Mouse (Mus musculus) midbrain, embryonic 15.5 days (tissue): ENCODE measurements at regions not wholly inside any gene's neighbourhood (a gene's known extent, or its start where the extent isn't known, plus 50 kb on each side); places are given as distances from the start of the nearest gene placed in this dataset.
A peak's percentile ranks its signal among the peaks of the same experiment; 100 is the strongest.

ENCODE experiments used
- ATAC-seq: fragments of 200-750 bp; cut with Nextera tagmentation; replicated peaks from 2 replicates; pipeline ENCODE4 v1.8.0; 2017; ENCODE audit warnings: moderate TSS enrichment
- H3K27ac ChIP-seq: fragments of 300-500 bp; sonication (generic); 2 replicates; pipeline ENCODE4 v1.5.1; 2015; ENCODE audit warnings: mild to moderate bottlenecking, inconsistent platforms
- H3K27me3 ChIP-seq: fragments of 300-500 bp; sonication (generic); replicated peaks from 2 replicates; pipeline ENCODE4 v1.6.1; 2015; ENCODE audit warnings: inconsistent platforms
- H3K36me3 ChIP-seq: fragments of 300-500 bp; sonication (generic); replicated peaks from 2 replicates; pipeline ENCODE4 v1.6.1; 2015; ENCODE audit warnings: inconsistent platforms
- H3K4me1 ChIP-seq: fragments of 300-500 bp; sonication (generic); 2 replicates; pipeline ENCODE4 v1.6.1; 2015; ENCODE audit warnings: inconsistent platforms
- H3K4me2 ChIP-seq: fragments of 300-500 bp; sonication (generic); 2 replicates; pipeline ENCODE4 v1.6.1; 2015; ENCODE audit warnings: inconsistent platforms, mild to moderate bottlenecking, moderate library complexity
- H3K4me3 ChIP-seq: fragments of 300-500 bp; sonication (generic); 2 replicates; pipeline ENCODE4 v1.5.1; 2015; ENCODE audit warnings: mild to moderate bottlenecking, inconsistent platforms
- H3K9ac ChIP-seq: fragments of 300-500 bp; sonication (generic); 2 replicates; pipeline ENCODE4 v1.6.1; 2015; ENCODE audit warnings: mild to moderate bottlenecking, inconsistent platforms
- H3K9me3 ChIP-seq: fragments of 300-500 bp; sonication (generic); 2 replicates; pipeline ENCODE4 v1.6.1; 2016; ENCODE audit warnings: inconsistent platforms
- WGBS: fragments of 180-500 bp; shearing (Covaris S2); methylation state at CpG from one replicate; pipeline ENCODE4 v1.1.7; 2015; ENCODE audit warnings: mixed read lengths; 5-methylcytosine and 5-hydroxymethylcytosine counted together

DNA sequence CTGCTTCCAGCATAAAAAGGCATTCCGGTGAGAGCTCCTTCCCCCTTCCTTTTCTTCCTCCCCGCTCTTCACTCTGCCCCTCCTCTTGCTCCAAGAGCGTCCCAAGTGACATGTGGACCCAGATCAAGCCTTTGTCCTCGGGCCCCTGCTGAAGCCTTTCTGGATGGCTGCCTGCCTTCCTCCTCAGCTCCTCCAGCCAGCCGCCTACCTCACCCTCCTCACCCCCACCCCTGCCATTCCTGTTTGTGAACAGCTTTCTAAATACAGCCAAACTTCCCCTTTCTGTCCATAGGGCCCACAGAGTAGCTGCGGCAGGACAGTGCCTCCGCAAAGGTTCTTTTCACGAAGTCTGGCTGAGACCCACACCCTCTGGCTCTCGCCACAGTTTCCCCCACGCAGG, 87.2 kb downstream of the Zfp36l2 start:
- WGBS = 30% methylated on average over 10 of the region's 10 CpGs
- no peak overlapping the region for H3K9ac ChIP-seq
- H3K4me1 ChIP-seq = peaks cover 14% of the 10 kb centered on the region
- no peaks in the 10 kb centered on the region for H3K27me3 ChIP-seq
- H3K36me3 ChIP-seq = no peaks in the 10 kb centered on the region
- no peak overlapping the region for H3K4me2 ChIP-seq
- no peak for ATAC-seq
- H3K4me3 ChIP-seq = no peak overlapping the region
- H3K9me3 ChIP-seq = no peaks in the 10 kb centered on the region
- no peak overlapping the region for H3K27ac ChIP-seq

DNA sequence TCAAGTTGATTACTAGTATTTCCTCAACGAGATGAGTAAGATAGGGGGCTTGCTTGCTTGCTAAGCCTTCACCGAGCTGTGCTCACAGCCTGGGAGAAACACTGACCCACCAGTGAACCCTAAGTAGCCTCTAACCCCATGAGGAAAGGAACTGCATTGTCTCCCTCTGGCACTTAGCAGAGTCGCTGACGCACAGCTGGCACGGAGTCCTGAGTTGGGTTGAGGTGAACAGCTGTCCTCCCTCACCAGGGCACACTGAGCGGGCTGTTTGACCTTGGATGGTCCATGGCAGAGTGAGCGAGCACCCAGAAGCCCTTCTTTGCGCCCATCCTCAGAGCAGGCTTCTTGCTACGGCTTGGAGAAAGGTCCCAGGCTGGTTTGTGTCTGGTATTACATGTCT, 88.0 kb downstream of the Zfp36l2 start:
- H3K36me3 ChIP-seq = no peaks in the 10 kb centered on the region
- WGBS = 92% methylated on average over 9 of the region's 9 CpGs
- no peak overlapping the region for H3K9ac ChIP-seq
- H3K4me1 ChIP-seq = peaks cover 14% of the 10 kb centered on the region
- H3K4me3 ChIP-seq = no peak overlapping the region
- H3K27me3 ChIP-seq = no peaks in the 10 kb centered on the region
- H3K4me2 ChIP-seq = no peak overlapping the region
- no peaks in the 10 kb centered on the region for H3K9me3 ChIP-seq
- no peak for ATAC-seq
- no peak overlapping the region for H3K27ac ChIP-seq

DNA sequence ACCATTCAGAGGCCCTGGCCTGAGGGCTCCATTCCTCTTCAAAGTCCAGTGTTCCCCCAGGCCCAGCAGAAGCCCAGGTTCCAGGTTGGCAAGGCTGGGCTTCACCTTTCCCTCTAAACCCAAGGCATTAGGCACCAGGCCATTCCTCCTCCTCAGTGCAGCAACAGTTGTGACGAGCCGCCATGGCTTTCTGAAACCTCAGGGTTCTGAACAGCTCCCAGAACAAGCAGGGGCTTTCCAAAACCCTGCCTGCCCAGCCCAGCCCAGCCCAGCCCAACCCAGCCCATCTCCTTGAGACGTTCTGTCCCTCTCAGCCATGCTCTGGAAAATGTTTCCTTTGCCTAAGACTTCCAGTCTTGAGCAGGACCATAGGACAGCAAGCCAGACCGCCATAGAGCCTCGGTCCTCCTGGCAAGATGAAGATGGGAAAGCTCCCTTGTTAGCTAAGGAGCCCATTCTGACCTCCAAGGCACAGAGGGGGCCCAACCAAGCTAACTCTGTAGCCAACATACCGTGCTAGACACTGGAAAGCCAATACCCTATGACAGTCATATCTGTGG, 89.8 kb downstream of the Zfp36l2 start:
- Histone ChIP-seq H3K27ac (no peak overlapping the region), H3K27me3 (no peaks in the 10 kb centered on the region), H3K4me1 (peaks cover 14% of the 10 kb centered on the region), H3K9ac (no peak overlapping the region), H3K4me2 (no peak overlapping the region), H3K9me3 (no peaks in the 10 kb centered on the region), H3K36me3 (no peaks in the 10 kb centered on the region), H3K4me3 (no peak overlapping the region)
- no peak for ATAC-seq
- WGBS = 92% methylated on average over 6 of the region's 6 CpGs

DNA sequence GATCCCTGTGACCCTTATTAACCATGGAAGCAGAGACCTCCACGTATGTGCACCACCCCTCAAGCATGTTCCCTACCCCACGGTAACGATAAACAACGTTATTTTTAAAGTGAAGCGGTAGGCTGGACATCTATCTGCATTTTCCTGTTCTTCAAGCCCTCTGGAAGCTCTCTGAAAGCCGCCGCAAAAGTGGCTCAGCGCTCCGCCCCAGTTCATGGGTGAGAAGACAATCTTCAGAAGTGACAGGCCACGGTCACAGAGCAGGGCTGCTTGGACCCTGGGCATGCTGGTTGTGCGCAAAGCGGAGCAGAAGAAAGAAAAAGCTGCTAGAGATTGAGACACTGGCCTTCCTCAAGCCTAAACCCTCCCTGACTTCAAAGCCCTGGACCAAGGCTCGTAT, 90.5 kb downstream of the Zfp36l2 start:
- 35% methylated on average over 13 of the region's 13 CpGs for WGBS
- H3K4me1 ChIP-seq = peaks cover 14% of the 10 kb centered on the region
- no peak overlapping the region for H3K9ac ChIP-seq
- H3K4me3 ChIP-seq = no peak overlapping the region
- no peaks in the 10 kb centered on the region for H3K9me3 ChIP-seq
- peak overlapping the region; percentile 75 for H3K27ac ChIP-seq
- peak overlapping the region; percentile 70; the same call in 1 of the 2 replicates for H3K4me2 ChIP-seq
- no peaks in the 10 kb centered on the region for H3K27me3 ChIP-seq
- H3K36me3 ChIP-seq = no peaks in the 10 kb centered on the region
- no peak for ATAC-seq

DNA sequence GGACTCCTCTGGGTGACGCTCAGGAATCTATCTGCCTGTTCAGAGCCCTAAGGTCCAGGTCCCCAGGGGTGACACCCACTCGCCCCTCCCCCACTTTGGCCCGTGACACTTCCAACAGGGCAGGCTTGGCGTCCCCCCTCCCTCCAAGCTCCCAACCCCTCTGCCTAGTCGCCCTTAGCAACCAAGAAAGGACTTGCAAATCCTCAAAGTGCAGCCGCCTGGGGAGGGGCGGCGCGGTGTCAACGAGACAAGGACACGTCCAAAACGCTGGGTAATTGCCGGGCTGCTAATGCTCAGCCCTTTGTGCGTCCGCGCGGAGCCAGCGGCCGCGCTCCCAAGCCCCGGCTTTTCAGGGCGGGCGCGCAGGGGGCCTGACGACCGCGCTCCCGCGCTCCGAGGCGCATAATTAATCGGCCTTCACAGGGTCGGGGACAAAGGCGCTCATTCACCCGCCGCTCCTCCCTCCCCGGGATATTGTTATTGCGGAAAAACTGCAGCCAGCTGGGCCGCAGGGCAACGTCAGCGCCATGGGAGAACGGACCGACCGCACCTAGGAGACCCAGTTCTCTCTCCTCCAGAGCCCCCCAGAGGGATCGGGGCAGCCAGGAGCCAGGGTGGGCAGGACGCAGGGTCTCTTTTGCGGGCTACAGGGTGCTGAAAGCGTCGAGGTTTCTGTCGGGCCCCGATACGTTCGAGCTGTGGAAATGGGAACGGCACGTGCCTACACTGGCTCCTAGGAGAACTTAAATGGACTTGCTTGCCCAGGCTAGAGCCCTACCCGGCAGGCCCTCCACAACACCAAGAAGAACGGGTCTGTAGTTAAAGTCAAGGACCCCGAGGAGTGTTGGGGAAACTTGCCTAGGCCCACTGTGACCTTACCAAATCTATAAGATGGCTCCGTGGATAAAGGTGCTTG, 91.1 kb downstream of the Zfp36l2 start:
- H3K4me2 ChIP-seq = peak overlapping the region; percentile 70
- no peaks in the 10 kb centered on the region for H3K36me3 ChIP-seq
- H3K27ac ChIP-seq = peak overlapping the region; percentile 75
- ATAC-seq = peak; percentile 90
- under 1% methylated on average over 59 of the region's 59 CpGs for WGBS
- H3K4me1 ChIP-seq = peaks cover 14% of the 10 kb centered on the region
- no peaks in the 10 kb centered on the region for H3K27me3 ChIP-seq
- no peaks in the 10 kb centered on the region for H3K9me3 ChIP-seq
- H3K9ac ChIP-seq = peak overlapping the region; percentile 47
- peak overlapping the region; percentile 39 for H3K4me3 ChIP-seq

DNA sequence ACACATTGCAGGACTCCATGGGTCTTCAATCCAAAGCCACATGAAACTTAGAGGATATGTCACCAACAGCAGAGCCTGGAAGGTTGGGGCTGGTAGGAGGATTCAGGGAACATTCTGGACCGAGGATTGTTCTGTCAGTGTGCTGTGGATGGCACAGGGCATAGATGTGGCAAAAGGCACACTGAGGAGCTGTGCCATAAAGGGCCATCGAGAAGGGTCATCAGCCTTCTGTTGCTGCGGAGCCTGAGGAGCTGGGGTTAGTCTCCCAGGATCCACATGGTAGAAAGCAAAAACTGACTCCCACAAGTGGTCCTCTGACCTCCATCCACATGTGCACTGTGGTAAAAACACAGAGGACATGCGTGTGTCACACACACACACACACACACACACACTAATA, 91.9 kb downstream of the Zfp36l2 start:
- Histone ChIP-seq H3K36me3 (no peaks in the 10 kb centered on the region), H3K9me3 (no peaks in the 10 kb centered on the region), H3K27me3 (no peaks in the 10 kb centered on the region), H3K27ac (peak overlapping the region; percentile 75), H3K4me1 (peaks cover 14% of the 10 kb centered on the region), H3K4me2 (0 out of 2 replicates have a peak overlapping the region, but pooled peaks have one; percentile 70), H3K9ac (no peak overlapping the region), H3K4me3 (no peak overlapping the region)
- WGBS = 13% methylated on average over 4 of the region's 4 CpGs
- peak; percentile 27; the same call in 1 of the 2 replicates for ATAC-seq

DNA sequence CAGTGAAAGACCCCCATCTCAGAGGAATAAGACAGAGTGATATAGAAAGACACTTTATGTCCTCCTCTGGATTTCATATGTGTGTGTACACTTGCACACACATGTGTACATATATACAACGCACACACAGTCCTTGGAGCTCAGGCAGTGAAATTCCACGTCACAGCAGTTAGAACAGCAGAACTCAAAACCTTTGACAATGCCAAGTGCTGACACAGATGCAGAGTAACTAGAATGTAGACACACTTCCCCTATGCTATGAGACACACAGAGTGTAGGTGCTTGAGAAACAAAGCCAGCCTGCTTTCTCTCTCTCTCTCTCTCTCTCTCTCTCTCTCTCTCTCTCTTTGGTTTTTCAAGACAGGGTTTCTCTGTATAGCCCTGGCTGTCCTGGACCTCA, 92.7 kb downstream of the Zfp36l2 start:
- 79% methylated on average over 2 of the region's 2 CpGs for WGBS
- peaks cover 14% of the 10 kb centered on the region for H3K4me1 ChIP-seq

DNA sequence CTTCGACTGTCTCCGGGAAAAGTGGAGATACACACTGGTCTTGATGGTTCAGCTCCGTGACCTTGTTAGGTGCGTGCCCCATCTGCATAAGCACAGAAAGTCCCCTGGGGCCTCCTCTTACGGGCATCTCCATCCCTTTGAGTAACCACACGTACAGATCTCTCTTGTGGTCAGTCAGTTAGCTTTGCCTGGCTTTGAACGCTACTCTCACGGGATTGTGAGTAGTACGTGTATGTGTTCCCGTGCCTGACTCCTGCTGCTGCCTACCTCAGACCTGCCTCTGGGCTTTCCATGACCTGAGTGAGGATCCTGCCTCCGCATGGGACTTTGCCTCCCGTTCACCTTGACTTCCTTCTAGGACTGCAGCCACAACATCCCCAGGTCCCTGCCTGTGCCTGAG, 101.4 kb downstream of the Zfp36l2 start:
- H3K4me3 ChIP-seq = no peak overlapping the region
- ATAC-seq = no peak
- H3K4me2 ChIP-seq = no peak overlapping the region
- WGBS = 84% methylated on average over 12 of the region's 12 CpGs
- H3K27ac ChIP-seq = no peak overlapping the region
- no peaks in the 10 kb centered on the region for H3K9me3 ChIP-seq
- H3K9ac ChIP-seq = no peak overlapping the region
- peaks cover 5% of the 10 kb centered on the region; the same call in 1 of the 2 replicates for H3K4me1 ChIP-seq
- H3K36me3 ChIP-seq = no peaks in the 10 kb centered on the region
- no peaks in the 10 kb centered on the region for H3K27me3 ChIP-seq

More for the DNA sequence above, 92.7 kb downstream of the Zfp36l2 start:
- no peaks in the 10 kb centered on the region for H3K9me3 ChIP-seq
- no peaks in the 10 kb centered on the region for H3K36me3 ChIP-seq
- no peaks in the 10 kb centered on the region for H3K27me3 ChIP-seq
- no peak overlapping the region for H3K9ac ChIP-seq
- no peak overlapping the region for H3K27ac ChIP-seq
- ATAC-seq = no peak
- H3K4me3 ChIP-seq = no peak overlapping the region
- no peak overlapping the region for H3K4me2 ChIP-seq

DNA sequence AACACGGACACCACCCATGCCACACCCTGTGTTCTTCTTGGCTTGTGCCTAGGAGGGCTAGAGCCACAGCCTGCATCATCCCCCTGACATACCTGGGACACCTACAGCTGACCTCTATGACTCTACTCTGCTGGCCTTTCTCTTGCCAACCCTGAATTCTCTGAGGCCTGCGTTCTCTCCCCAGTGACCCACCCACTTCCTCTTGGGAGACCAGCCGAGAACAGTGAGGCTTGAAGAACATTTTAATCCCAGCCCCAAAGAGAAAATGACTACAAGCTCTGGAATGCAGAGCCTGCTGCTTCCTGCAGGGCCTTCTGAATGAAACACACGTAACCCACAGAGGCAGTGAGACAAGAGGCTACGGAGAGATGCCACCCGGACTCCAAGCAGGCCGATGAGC, 102.0 kb downstream of the Zfp36l2 start:
- ATAC-seq = no peak
- Histone ChIP-seq H3K4me3 (no peak overlapping the region), H3K9me3 (no peaks in the 10 kb centered on the region), H3K36me3 (no peaks in the 10 kb centered on the region), H3K4me1 (peaks cover 5% of the 10 kb centered on the region; the same call in 1 of the 2 replicates), H3K27me3 (no peaks in the 10 kb centered on the region), H3K27ac (no peak overlapping the region), H3K4me2 (no peak overlapping the region), H3K9ac (no peak overlapping the region)
- WGBS = 27% methylated on average over 7 of the region's 7 CpGs

DNA sequence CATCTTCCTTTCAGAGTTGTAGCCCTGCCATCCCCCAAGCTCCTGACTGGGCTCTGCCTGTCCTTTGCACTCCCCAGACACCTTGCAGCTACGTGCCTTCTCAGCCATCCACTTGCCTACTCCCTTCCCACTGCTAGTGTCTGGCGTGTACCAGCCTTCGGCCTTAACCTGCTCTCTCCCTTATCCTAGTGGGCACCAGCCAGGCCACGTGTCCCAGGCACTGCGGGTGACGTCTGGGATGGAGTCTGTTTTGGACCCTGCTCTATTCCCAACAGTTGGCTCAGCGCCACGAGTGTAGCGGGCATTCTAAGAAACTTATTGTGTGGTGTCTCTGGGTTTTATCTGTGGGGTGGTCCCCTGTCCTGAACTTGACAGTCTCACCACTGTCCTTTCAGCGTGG, 102.5 kb downstream of the Zfp36l2 start:
- H3K36me3 ChIP-seq = no peaks in the 10 kb centered on the region
- H3K4me2 ChIP-seq = no peak overlapping the region
- ATAC-seq = no peak
- 52% methylated on average over 10 of the region's 10 CpGs for WGBS
- H3K9ac ChIP-seq = no peak overlapping the region
- peaks cover 5% of the 10 kb centered on the region; the same call in 1 of the 2 replicates for H3K4me1 ChIP-seq
- no peaks in the 10 kb centered on the region for H3K9me3 ChIP-seq
- no peak overlapping the region for H3K4me3 ChIP-seq
- no peaks in the 10 kb centered on the region for H3K27me3 ChIP-seq
- no peak overlapping the region for H3K27ac ChIP-seq

DNA sequence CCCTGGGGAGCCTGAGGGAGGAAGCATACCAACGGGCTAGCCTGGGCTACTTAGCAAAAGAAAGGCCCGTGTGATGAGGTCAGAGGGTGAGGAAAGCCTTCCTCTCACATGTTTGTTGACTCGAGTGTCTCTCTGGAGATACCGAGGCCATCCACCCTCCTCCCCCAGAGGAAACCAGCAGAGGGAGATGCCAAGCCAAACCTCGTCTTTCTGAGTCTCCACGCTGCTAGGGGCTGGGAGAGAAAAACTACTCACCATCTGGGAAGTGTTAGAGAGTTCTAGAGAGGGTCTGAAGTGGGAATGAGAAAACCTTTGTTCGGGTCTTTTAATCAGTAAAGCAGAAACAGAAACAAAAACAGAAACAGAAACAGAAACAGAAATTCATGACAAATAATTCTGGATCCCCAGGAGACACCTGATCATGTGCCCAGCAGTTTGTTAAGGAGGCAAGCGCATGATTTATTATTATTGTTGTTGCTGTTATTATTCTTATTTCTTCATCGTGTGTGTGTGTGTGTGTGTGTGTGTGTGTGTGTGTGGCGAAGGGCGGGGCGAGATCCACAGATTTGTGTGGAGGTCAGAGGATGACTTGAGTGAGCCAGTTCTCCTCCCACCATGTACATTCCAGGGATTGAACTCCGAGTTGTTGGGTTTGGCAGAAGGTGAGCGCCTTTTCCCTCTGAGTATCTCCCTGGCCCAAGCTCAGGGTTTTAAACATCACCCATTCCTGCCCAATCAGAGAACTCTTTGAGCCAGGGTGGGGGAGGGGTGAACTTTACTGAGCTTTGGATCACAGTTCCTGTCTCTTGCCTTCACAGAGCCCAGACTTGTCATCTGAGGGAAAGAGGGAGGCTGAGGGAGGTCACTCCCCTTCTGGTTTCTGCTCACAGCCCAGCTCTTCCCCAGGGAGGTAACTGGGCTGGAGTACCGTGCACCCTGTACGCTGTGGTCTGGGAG, 104.2 kb downstream of the Zfp36l2 start:
- no peak overlapping the region for H3K27ac ChIP-seq
- no peaks in the 10 kb centered on the region for H3K27me3 ChIP-seq
- no peak overlapping the region for H3K4me3 ChIP-seq
- H3K4me2 ChIP-seq = no peak overlapping the region
- WGBS = 77% methylated on average over 16 of the region's 16 CpGs
- peaks cover 5% of the 10 kb centered on the region; the same call in 1 of the 2 replicates for H3K4me1 ChIP-seq
- no peaks in the 10 kb centered on the region for H3K36me3 ChIP-seq
- no peaks in the 10 kb centered on the region for H3K9me3 ChIP-seq
- no peak for ATAC-seq
- H3K9ac ChIP-seq = no peak overlapping the region

DNA sequence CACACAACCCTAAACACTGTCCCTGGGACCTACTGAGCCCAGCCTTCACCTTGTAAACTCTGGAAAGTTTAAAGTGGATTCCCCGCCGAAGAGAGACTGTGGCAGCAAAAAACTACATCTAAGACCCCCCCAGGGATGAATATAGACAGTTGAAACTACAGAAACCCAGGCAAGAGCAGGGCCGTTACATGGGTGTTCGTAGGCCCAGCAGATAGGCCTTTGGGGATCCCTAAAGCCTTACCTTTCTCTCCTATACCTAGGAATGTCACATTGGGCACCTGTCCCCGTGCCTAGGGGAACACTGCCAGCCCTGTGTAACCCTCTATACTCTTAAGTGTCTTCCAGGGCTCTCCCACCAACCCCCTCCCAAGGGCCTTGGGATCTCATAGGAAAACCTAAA, 105.2 kb downstream of the Zfp36l2 start:
- Histone ChIP-seq H3K4me3 (no peak overlapping the region), H3K36me3 (no peaks in the 10 kb centered on the region), H3K4me2 (no peak overlapping the region), H3K27ac (peak overlapping the region; percentile 56; the same call in 1 of the 2 replicates), H3K9ac (no peak overlapping the region), H3K27me3 (no peaks in the 10 kb centered on the region), H3K9me3 (no peaks in the 10 kb centered on the region), H3K4me1 (peaks cover 5% of the 10 kb centered on the region; the same call in 1 of the 2 replicates)
- no peak for ATAC-seq
- WGBS = 94% methylated on average over 5 of the region's 5 CpGs
